Mouse (Mus musculus) megakaryocyte, adult 5-6 weeks (primary cell): Measurements from ENCODE around the gene Cacna1b. TPM values are rescaled to one million over a fixed set of nuclear protein-coding genes. Genes with fewer than 3 reads are reported as not detected.

Experiments used
- ATAC-seq: 2 replicates; pipeline ENCODE4 v1.8.0; 2016; ENCODE audit warnings: mild to moderate bottlenecking, inconsistent platforms; ENCODE audit not compliant: poor library complexity, severe bottlenecking
- total RNA-seq, 2 experiments: library from RNA; stranded (forward) in 1 of 2; stranded (reverse) in 1 of 2; fragments of 153-499, 151-499 nt in 1 of 2; fragments of 221-1000, 200-1000 nt in 1 of 2; gene quantifications; 2 replicates each; pipeline versions ENCODE4 v1.2.3 to v1.2.4; 2015 to 2017

The Cacna1b gene
- total RNA-seq (2015) (0.02 TPM in 1 of 2 replicates, not detected in the other), total RNA-seq (2017) (not detected in 2 replicates)

- ATAC-seq: peak; percentile 47; the same call in 1 of the 2 replicates
Measured at GRCm38 (mm10) chr2:24763115-24763557, at the start of gene Cacna1b. Gene Cacna1b, minus strand, starts transcription at chr2:24763152.

GRCm38 (mm10) chr2:24809746-24810145 is 46.8 kb upstream of the Cacna1b start:
- ATAC-seq: no peak

GRCm38 (mm10) chr2:24807691-24808090 is 44.7 kb upstream of the Cacna1b start:
- no peak for ATAC-seq

GRCm38 (mm10) chr2:24807036-24807435 is 44.1 kb upstream of the Cacna1b start:
- no peak for ATAC-seq

- ATAC-seq: no peak
Measured at GRCm38 (mm10) chr2:24806143-24806542, 43.2 kb upstream of the Cacna1b start.

GRCm38 (mm10) chr2:24805621-24806020 is 42.7 kb upstream of the Cacna1b start:
- peak; percentile 87 for ATAC-seq

GRCm38 (mm10) chr2:24796833-24797457 is 34.0 kb upstream of the Cacna1b start:
- no peak for ATAC-seq

- ATAC-seq: no peak
Measured at GRCm38 (mm10) chr2:24787250-24787649, 24.3 kb upstream of the Cacna1b start.

GRCm38 (mm10) chr2:24781253-24781652 is 18.3 kb upstream of the Cacna1b start:
- ATAC-seq: no peak

- ATAC-seq: no peak
Measured at GRCm38 (mm10) chr2:24776831-24777230, 13.9 kb upstream of the Cacna1b start.

GRCm38 (mm10) chr2:24775951-24776587 is 13.1 kb upstream of the Cacna1b start:
- ATAC-seq: peak; percentile 40; the same call in 1 of the 2 replicates

GRCm38 (mm10) chr2:24774832-24775231 is 11.9 kb upstream of the Cacna1b start:
- no peak for ATAC-seq

- ATAC-seq: no peak
Measured at GRCm38 (mm10) chr2:24770861-24771260, 7.9 kb upstream of the Cacna1b start.

- no peak for ATAC-seq
Measured at GRCm38 (mm10) chr2:24762446-24762960, 449 bp downstream of the Cacna1b start.

GRCm38 (mm10) chr2:24761923-24762445 is 968 bp downstream of the Cacna1b start:
- ATAC-seq: peak; percentile 60

GRCm38 (mm10) chr2:24755276-24755675 is 7.7 kb downstream of the Cacna1b start:
- 0 out of 2 replicates have a peak, but pooled peaks have one; percentile 49 for ATAC-seq

GRCm38 (mm10) chr2:24752599-24752998 is 10.4 kb downstream of the Cacna1b start:
- no peak for ATAC-seq

- ATAC-seq: no peak
Measured at GRCm38 (mm10) chr2:24750051-24750450, 12.9 kb downstream of the Cacna1b start.

GRCm38 (mm10) chr2:24747878-24748277 is 15.1 kb downstream of the Cacna1b start:
- ATAC-seq: peak; percentile 93

- no peak for ATAC-seq
Measured at GRCm38 (mm10) chr2:24739701-24740100, 23.3 kb downstream of the Cacna1b start.

- no peak for ATAC-seq
Measured at GRCm38 (mm10) chr2:24733157-24733556, 29.8 kb downstream of the Cacna1b start.

- ATAC-seq: no peak
Measured at GRCm38 (mm10) chr2:24725865-24726264, 37.1 kb downstream of the Cacna1b start.
